Mouse (Mus musculus) E14TG2a.4 (cell line): ENCODE data around the gene Mbd3.
A peak's percentile ranks its signal among the peaks of the same experiment; 100 is the strongest.

ENCODE experiments used
- H3K27me3 ChIP-seq: 2 replicates; pipeline ENCODE4 v1.6.1; 2014; ENCODE audit warnings: low read length, control low read depth; ENCODE audit not compliant: insufficient read depth
- H3K36me3 ChIP-seq: 2 replicates; pipeline ENCODE4 v1.6.1; 2014; ENCODE audit warnings: low read length, control low read depth; ENCODE audit not compliant: insufficient read depth
- H3K4me1 ChIP-seq: replicated peaks from 2 replicates; pipeline ENCODE4 v1.6.1; 2014; ENCODE audit warnings: low read depth, low read length, control low read depth
- H3K4me3 ChIP-seq: replicated peaks from 2 replicates; pipeline ENCODE4 v1.5.1; 2014; ENCODE audit warnings: mild to moderate bottlenecking, low read length
- H3K9me3 ChIP-seq: 2 replicates; pipeline ENCODE4 v1.6.1; 2014; ENCODE audit warnings: low read length, control low read depth
- CTCF ChIP-seq: conservative IDR thresholded peaks from 2 replicates; pipeline ENCODE4 v1.5.1; 2014; ENCODE audit warnings: low read length
- NANOG ChIP-seq: IDR thresholded peaks from 2 replicates; pipeline ENCODE4 v1.6.1; 2014; ENCODE audit warnings: borderline replicate concordance, low read length, mixed read lengths
- POU5F1 ChIP-seq: IDR thresholded peaks from 2 replicates; pipeline ENCODE4 v1.6.1; 2014; ENCODE audit warnings: low read length, borderline replicate concordance

The Mbd3 gene

GRCm38 (mm10) chr10:80403044-80403692, 3.8 kb upstream of the Mbd3 start:
- Histone ChIP-seq H3K4me3 (no peak overlapping the region), H3K36me3 (peaks cover 55% of the 10 kb centered on the region), H3K27me3 (no peaks in the 10 kb centered on the region), H3K9me3 (no peaks in the 10 kb centered on the region), H3K4me1 (peaks cover 69% of the 10 kb centered on the region)
- no peak for TF ChIP-seq POU5F1
- TF ChIP-seq CTCF: peak; percentile 97

- Histone ChIP-seq H3K4me1 (peaks cover 75% of the 10 kb centered on the region), H3K27me3 (no peaks in the 10 kb centered on the region), H3K4me3 (peak overlapping the region; percentile 84), H3K36me3 (peaks cover 74% of the 10 kb centered on the region), H3K9me3 (no peaks in the 10 kb centered on the region)
- TF ChIP-seq POU5F1 (no peak), NANOG (no peak), CTCF (no peak)
Measured at GRCm38 (mm10) chr10:80400704-80401161, 1.4 kb upstream of the Mbd3 start.

GRCm38 (mm10) chr10:80399973-80400703, 788 bp upstream of the Mbd3 start:
- H3K9me3 ChIP-seq: no peaks in the 10 kb centered on the region
- H3K4me1 ChIP-seq: peaks cover 75% of the 10 kb centered on the region
- H3K36me3 ChIP-seq: peaks cover 76% of the 10 kb centered on the region
- TF ChIP-seq CTCF: no peak
- H3K27me3 ChIP-seq: no peaks in the 10 kb centered on the region
- peak overlapping the region; percentile 84 for H3K4me3 ChIP-seq

- Histone ChIP-seq H3K27me3 (no peaks in the 10 kb centered on the region), H3K4me3 (peak overlapping the region; percentile 87), H3K9me3 (no peaks in the 10 kb centered on the region), H3K36me3 (peaks cover 76% of the 10 kb centered on the region), H3K4me1 (peaks cover 75% of the 10 kb centered on the region)
- TF ChIP-seq NANOG: no peak
Measured at GRCm38 (mm10) chr10:80398719-80399190, 595 bp downstream of the Mbd3 start.

GRCm38 (mm10) chr10:80398174-80398535, 1.2 kb downstream of the Mbd3 start:
- H3K4me3 ChIP-seq: peak overlapping the region; percentile 87
- no peaks in the 10 kb centered on the region for H3K27me3 ChIP-seq
- H3K4me1 ChIP-seq: peaks cover 75% of the 10 kb centered on the region
- no peak for TF ChIP-seq NANOG
- TF ChIP-seq CTCF: no peak
- TF ChIP-seq POU5F1: no peak
- peaks cover 76% of the 10 kb centered on the region for H3K36me3 ChIP-seq
- H3K9me3 ChIP-seq: no peaks in the 10 kb centered on the region

- TF ChIP-seq NANOG (no peak), POU5F1 (no peak), CTCF (no peak)
- Histone ChIP-seq H3K36me3 (peaks cover 76% of the 10 kb centered on the region), H3K27me3 (no peaks in the 10 kb centered on the region), H3K9me3 (no peaks in the 10 kb centered on the region), H3K4me1 (peaks cover 76% of the 10 kb centered on the region), H3K4me3 (peak overlapping the region; percentile 87)
Measured at GRCm38 (mm10) chr10:80397524-80398173, 1.7 kb downstream of the Mbd3 start.

- peaks cover 80% of the 10 kb centered on the region for H3K4me1 ChIP-seq
- no peaks in the 10 kb centered on the region for H3K27me3 ChIP-seq
- TF ChIP-seq NANOG: peak; percentile 17; the same call in 1 of the 2 replicates
- TF ChIP-seq CTCF: no peak
- no peak for TF ChIP-seq POU5F1
- H3K9me3 ChIP-seq: no peaks in the 10 kb centered on the region
- H3K36me3 ChIP-seq: peaks cover 76% of the 10 kb centered on the region
- H3K4me3 ChIP-seq: peak overlapping the region; percentile 87
Measured at GRCm38 (mm10) chr10:80396822-80397523, 2.4 kb downstream of the Mbd3 start.

- H3K9me3 ChIP-seq: no peaks in the 10 kb centered on the region
- peak overlapping the region; percentile 87 for H3K4me3 ChIP-seq
- H3K36me3 ChIP-seq: peaks cover 77% of the 10 kb centered on the region
- TF ChIP-seq CTCF (no peak), POU5F1 (no peak), NANOG (no peak)
- no peaks in the 10 kb centered on the region for H3K27me3 ChIP-seq
- peaks cover 74% of the 10 kb centered on the region for H3K4me1 ChIP-seq
Measured at GRCm38 (mm10) chr10:80395025-80395627, 4.2 kb downstream of the Mbd3 start.
